Mouse (Mus musculus): ENCODE measurements around the gene Cfap74. TPM values are rescaled to one million over a fixed set of nuclear protein-coding genes. Genes with fewer than 3 reads are reported as not detected.
"Not testable (repeated sequence)": the region's sequence is repeated elsewhere in the genome, so short reads cannot be mapped to it uniquely, and the experiment has no call there.

Cfap74 gene
- total RNA-seq, 2 experiments from 2014 or later = 13.8 to 16.2 TPM

DNA sequence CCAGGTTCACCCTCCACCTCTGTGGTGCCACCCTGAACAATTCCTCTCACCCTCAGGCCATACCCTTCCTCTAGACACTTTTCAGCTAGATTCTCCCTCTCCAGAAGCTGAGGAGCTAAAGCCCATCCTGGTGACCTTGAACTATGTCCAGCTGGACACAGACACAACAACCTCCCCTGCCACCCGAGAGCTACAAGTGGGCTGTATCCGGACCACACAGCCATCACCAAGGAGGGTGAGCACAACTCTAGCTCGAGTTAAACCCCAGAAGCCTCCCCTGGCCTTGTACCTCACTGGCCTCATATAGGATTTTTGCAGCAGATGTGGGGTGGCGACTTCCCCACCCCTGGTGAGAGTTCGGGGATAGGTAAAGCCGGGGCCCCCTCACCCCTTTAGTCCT lies 56.6 kb downstream of the Cfap74 start:
- DNase-seq (ENCODE audit: low spot score in 2 of 2) = no peak
- no peak for TF ChIP-seq CTCF (conservative IDR thresholded peaks at IDR 0.05)
- H3K4me3 ChIP-seq = no peak overlapping the region

DNA sequence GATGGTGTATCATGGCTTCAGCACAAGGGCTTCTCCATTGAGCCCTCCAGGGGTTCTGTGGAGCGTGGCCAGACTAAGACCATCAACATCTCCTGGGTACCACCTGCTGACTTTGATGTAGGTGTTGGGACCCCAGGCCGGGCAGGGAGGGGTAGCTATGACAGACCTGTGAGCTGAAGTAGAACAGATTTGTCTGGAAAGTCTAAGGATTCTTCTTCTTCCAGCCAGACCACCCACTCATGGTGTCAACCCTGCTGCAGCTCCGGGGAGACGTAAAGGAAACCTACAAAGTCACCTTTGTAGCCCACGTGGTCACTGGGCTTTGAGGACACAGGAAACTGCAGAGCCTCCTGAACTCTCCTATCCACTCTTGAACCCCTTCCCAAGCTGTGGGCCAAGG lies 57.1 kb downstream of the Cfap74 start:
- H3K27ac ChIP-seq = no peak overlapping the region
- no peak for TF ChIP-seq CTCF (conservative IDR thresholded peaks at IDR 0.05)
- no peak overlapping the region for H3K4me3 ChIP-seq
- no peak for DNase-seq (ENCODE audit: low spot score in 2 of 2)

More for the DNA sequence above, 56.6 kb downstream of the Cfap74 start:
- no peak overlapping the region for H3K27ac ChIP-seq

DNA sequence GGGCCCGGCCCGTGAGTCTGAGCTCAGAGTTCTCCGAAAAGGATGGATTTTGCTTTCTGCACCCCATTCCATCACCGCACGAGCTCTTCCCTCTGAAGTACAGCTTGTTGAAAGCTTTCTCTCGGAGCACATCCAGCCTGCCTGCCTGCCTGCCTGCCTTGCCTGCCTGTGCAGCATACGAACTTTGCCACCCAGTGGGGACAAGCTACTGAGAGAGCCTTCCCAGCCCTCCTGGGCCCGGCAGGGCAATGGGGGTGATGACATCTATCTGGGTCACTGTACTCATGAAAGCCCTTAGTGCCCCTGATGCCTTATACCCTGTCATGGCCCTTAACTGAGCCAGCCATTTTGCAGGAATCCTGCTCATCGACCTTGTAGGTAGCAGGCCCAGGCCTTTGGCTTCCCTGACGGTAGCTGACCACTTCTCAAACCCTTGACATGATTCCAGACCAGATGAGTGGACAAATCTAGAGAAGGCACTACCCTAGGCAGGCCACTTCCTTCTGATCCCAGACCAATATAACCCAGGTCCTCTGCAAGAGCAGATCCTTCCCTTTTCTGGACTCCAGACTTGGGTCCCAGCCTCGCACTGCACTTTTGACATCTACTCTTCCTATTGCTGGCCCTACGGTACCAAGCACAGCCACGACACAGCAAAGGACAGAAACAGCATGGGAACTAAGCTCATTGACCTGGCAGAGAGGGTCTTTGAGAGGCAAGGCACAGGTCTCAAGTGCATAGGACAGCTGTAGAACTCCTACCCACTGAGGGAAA lies 58.4 kb downstream of the Cfap74 start:
- TF ChIP-seq CTCF (conservative IDR thresholded peaks at IDR 0.05) = no peak
- no peak for DNase-seq (ENCODE audit: low spot score in 2 of 2)
- no peak overlapping the region for H3K27ac ChIP-seq
- H3K4me3 ChIP-seq = no peak overlapping the region

GRCm38 (mm10) chr4:155468952-155469351 lies 60.0 kb downstream of the Cfap74 start, which contains the start of gene Tmem52:
Gene Tmem52 (plus strand): TSS chr4:155469114.
- Histone ChIP-seq H3K27ac (peak within 1 kb of the TSS; percentile 57; the same call in 1 of the 2 replicates), H3K4me3 (peak within 1 kb of the TSS; percentile 22; the same call in 1 of the 2 replicates)
- DNase-seq (ENCODE audit: low spot score in 2 of 2) = no peak
- TF ChIP-seq CTCF (conservative IDR thresholded peaks at IDR 0.05) = no peak

GRCm38 (mm10) chr4:155469590-155470262 lies 60.7 kb downstream of the Cfap74 start:
- Histone ChIP-seq H3K4me3 (peak overlapping the region; percentile 22; the same call in 1 of the 2 replicates), H3K27ac (peak overlapping the region; percentile 57; the same call in 1 of the 2 replicates)
- TF ChIP-seq CTCF (conservative IDR thresholded peaks at IDR 0.05) = no peak
- no peak for DNase-seq (ENCODE audit: low spot score in 2 of 2)

DNA sequence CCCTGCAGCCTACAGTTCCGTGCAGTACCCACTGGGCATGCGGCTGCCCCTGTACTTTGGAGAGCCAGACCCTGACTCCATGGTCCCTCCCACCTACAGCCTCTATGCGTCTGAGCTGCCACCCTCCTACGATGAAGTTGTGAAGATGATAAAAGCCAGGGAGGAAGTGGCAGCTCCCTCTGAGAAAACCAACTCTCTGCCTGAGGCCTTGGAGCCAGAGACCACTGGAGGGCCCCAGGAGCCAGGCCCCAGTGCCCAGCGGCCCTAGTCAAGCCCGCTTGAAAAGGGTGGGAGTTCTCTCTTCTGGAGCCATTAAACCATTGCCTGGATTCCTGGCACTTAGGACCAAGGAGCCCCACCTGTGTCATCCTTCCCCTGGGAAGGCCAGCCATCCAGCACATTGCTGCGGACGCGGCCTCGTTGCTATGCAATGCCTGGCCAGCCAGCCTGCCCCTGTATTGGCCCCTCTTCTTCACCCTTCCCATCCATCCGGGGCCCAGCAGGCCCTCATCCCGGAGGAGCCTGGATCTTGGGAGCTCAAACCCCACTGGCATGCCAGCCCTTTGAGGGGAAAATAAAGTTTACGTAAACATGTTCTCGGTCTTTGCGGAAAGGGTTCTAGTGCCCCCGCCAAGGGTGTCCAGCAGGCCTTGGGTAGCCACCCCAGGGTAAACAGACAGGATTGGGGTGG lies 61.4 kb downstream of the Cfap74 start:
- no peak for TF ChIP-seq CTCF (conservative IDR thresholded peaks at IDR 0.05)
- Histone ChIP-seq H3K27ac (no peak overlapping the region), H3K4me3 (no peak overlapping the region)
- no peak for DNase-seq (ENCODE audit: low spot score in 2 of 2)

GRCm38 (mm10) chr4:155470997-155471396 lies 62.0 kb downstream of the Cfap74 start:
- no peak overlapping the region for H3K4me3 ChIP-seq
- no peak for TF ChIP-seq CTCF (conservative IDR thresholded peaks at IDR 0.05)
- DNase-seq (ENCODE audit: low spot score in 2 of 2) = no peak
- H3K27ac ChIP-seq = no peak overlapping the region

DNA sequence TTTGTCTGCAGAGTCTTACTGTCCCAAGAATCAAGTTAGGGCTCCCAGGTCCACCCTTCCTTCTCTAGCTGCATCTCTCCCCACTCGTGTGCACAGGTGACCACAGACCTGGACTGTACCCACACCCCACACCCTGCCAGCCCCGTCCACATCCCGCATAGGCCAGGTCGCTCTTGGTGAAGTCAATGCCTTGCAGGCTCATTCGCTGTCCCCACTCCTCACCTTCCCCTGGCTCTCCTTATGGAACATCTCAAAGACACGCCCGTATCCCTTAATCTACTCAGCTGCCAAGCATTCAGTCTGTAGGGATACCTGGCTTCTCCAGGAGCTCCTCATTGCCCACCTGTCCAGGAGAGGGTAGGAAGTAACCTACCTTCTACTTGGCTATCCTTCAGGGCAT lies 62.4 kb downstream of the Cfap74 start:
- DNase-seq (ENCODE audit: low spot score in 2 of 2) = no peak

GRCm38 (mm10) chr4:155472716-155473290 lies 63.8 kb downstream of the Cfap74 start:
- no peak for DNase-seq (ENCODE audit: low spot score in 2 of 2)
- no peak for TF ChIP-seq CTCF (conservative IDR thresholded peaks at IDR 0.05)
- H3K4me3 ChIP-seq = no peak overlapping the region
- H3K27ac ChIP-seq = peak overlapping the region; percentile 20; the same call in 1 of the 2 replicates

More for the DNA sequence above, 62.4 kb downstream of the Cfap74 start:
- Histone ChIP-seq H3K4me3 (no peak overlapping the region), H3K27ac (no peak overlapping the region)
- no peak for TF ChIP-seq CTCF (conservative IDR thresholded peaks at IDR 0.05)

DNA sequence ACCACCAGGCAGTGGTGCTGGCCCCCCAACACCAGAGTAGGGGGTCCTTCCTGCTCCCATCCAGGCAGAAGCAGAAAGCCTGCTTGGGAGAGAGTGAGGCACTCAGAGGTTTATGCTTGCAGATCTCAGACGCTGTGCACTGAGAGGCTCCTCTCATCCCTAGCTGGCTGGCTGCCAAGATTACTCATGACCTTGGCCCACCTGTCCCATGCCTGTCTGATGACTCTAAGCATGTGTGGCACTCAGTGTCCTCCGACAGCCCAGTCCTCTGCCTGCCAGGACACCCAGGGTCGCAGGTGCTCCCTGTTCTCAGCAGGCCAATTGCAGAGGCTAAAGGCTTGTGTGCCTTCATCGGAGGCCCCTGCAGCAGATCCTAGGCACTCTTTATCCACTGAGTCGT lies 64.3 kb downstream of the Cfap74 start:
- no peak for TF ChIP-seq CTCF (conservative IDR thresholded peaks at IDR 0.05)
- Histone ChIP-seq H3K27ac (peak overlapping the region; percentile 20; the same call in 1 of the 2 replicates), H3K4me3 (no peak overlapping the region)
- DNase-seq (ENCODE audit: low spot score in 2 of 2) = no peak

GRCm38 (mm10) chr4:155473796-155474195 lies 64.8 kb downstream of the Cfap74 start:
- H3K4me3 ChIP-seq; DNase-seq (ENCODE audit: low spot score in 2 of 2); H3K27ac ChIP-seq: not testable (repeated sequence)

DNA sequence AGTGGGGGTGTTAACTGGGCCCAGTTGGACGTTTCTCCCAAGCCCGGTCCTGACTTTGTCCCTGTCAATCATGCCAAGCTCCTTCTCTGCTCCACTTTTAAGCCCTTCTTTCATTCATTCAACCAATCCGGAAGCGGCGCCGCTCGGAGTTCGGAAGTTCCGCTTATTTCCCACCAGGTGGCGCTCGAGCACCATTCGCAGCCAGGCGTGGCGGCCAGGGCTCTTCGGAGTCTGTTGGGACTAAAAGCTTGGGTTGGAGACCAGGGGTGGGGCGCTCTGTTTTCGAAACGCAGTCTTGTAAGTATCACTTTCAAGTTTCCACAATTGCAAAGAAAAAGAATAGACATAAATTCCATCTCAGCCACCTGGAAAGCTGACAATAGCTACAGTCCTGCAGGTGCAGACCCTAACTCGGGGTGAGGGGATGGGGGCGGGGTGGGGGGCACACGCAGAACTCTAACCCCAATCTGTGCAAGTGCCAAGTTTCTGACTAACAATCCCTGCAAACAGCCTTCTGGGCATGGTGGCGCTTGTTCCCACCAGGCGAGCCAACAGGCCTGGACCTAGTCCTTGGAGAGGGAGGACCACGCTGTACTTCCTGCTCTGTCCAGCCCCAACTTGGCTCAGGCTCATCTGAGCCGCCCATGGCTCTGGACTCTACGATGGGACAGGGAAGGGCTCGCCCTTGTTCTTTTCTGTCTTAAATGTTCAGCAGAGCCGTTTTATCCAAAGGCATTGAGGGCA lies 72.6 kb downstream of the Cfap74 start:
- Histone ChIP-seq H3K4me3 (peak overlapping the region; percentile 42; the same call in 1 of the 2 replicates), H3K27ac (peak overlapping the region; percentile 73)
- peak; percentile 61 to 85 for DNase-seq (ENCODE audit: low spot score in 2 of 2)
- TF ChIP-seq CTCF (conservative IDR thresholded peaks at IDR 0.05) = peak; percentile 98; the same call in 1 of the 2 replicates

Measured in layer of hippocampus, adult 2 months (tissue).